ENCODE assay signal across 28 mouse cellular contexts in the genomic region with DNA sequence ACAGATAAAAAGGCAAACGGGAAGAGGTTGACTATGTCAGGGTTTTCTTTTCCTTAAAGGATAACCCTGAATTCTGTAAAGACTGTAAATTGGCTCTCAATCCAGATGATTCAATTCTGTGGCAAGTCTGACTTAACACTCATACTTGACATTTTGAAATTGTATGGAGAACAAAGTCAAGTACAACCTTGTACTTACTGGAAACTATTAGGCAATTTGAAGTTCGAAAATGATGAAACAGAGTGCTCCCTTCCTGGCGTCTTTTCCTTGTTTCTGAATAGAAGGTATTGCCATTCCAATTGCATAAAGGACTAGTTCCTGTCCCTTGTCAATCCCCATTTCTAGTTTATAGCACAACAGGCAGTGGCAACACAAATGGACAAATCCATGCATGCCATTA. TPM values are rescaled to one million over a fixed set of nuclear protein-coding genes. Genes with fewer than 3 reads are reported as not detected.
DNase-seq lines count a peak whose midpoint lies in the region; ATAC-seq and TF ChIP-seq lines count a peak whose summit lies in the region.
"Had no signal": no experiment of that assay in that cellular context is flagged by ENCODE, and none has a peak within 500 bp of the region (broad histone marks: within the 10 kb centered on the region; RNA-seq: fewer than 3 reads in every experiment).

No protein-coding gene starts in this region.

- intact Hi-C loops in gastrocnemius, postnatal 14 days (cut with DNase I; ENCODE audit: low total_unique reads), result no loop called here

- no peak overlapping the region for H3K4me3 ChIP-seq in liver, postnatal 0 days (ENCODE audit: low read depth, low read length)
- H3K4me3 ChIP-seq in midbrain, embryonic 16.5 days (ENCODE audit: low read depth, low read length), result no peak overlapping the region
- H3K4me3 ChIP-seq: embryonic facial prominence, embryonic 10.5 days; erythroblast, embryonic 14.5 days; forebrain, embryonic 15.5 days; heart, embryonic 12.5 days; hindbrain, embryonic 10.5 days; intestine, embryonic 15.5 days had no signal

- peak; percentile 51; the same call in 1 of the 2 replicates for TF ChIP-seq EP300 in liver, postnatal 0 days (IDR thresholded peaks at IDR 0.05; ENCODE audit: low read depth)

- H3K4me2 ChIP-seq in liver, postnatal 0 days (ENCODE audit: low read depth, low read length), result no peak overlapping the region
- H3K4me2 ChIP-seq in midbrain, embryonic 16.5 days (ENCODE audit: low read length), result no peak overlapping the region
- H3K4me2 ChIP-seq: forebrain, embryonic 15.5 days; heart, embryonic 12.5 days; hindbrain, embryonic 14.5 days; intestine, embryonic 15.5 days had no signal

- no peaks in the 10 kb centered on the region for H3K36me3 ChIP-seq in liver, postnatal 0 days (replicated peaks; ENCODE audit: insufficient read depth, low read length)
- no peaks in the 10 kb centered on the region for H3K36me3 ChIP-seq in midbrain, embryonic 16.5 days (ENCODE audit: control insufficient read depth, insufficient read depth, low read length)
- H3K36me3 ChIP-seq: embryonic facial prominence, embryonic 10.5 days; forebrain, embryonic 15.5 days; G1E; heart, embryonic 12.5 days; hindbrain, embryonic 10.5 days; intestine, embryonic 15.5 days had no signal

- no peaks in the 10 kb centered on the region for H3K27me3 ChIP-seq in liver, postnatal 0 days (ENCODE audit: insufficient read depth, low read length)
- no peaks in the 10 kb centered on the region for H3K27me3 ChIP-seq in midbrain, embryonic 16.5 days (ENCODE audit: control insufficient read depth, insufficient read depth, low read depth, low read length)
- H3K27me3 ChIP-seq: forebrain, embryonic 15.5 days; heart, embryonic 12.5 days; intestine, embryonic 15.5 days had no signal

- H3K9ac ChIP-seq in liver, postnatal 0 days (replicated peaks), result no peak overlapping the region
- H3K9ac ChIP-seq in midbrain, embryonic 16.5 days (ENCODE audit: low read depth, low read length), result no peak overlapping the region
- H3K9ac ChIP-seq: forebrain, embryonic 15.5 days; heart, embryonic 12.5 days; hindbrain, embryonic 14.5 days; intestine, embryonic 15.5 days had no signal

- 67% methylated on average over 3 of the region's 3 CpGs for WGBS in liver, postnatal 0 days (ENCODE audit: insufficient replicate concordance)
- WGBS in midbrain, embryonic 16.5 days, result 81% methylated on average over 3 of the region's 3 CpGs

- no peak for DNase-seq in liver, postnatal 0 days
- DNase-seq in liver, result no peak
- DNase-seq in 3T3-L1 (ENCODE audit: low read depth, low spot score), result peak; percentile 6
- peak; percentile 38 for DNase-seq in NIH3T3 (ENCODE audit: low read depth)
- no peak for DNase-seq in gastrocnemius, postnatal 14 days
- DNase-seq: adrenal gland, postnatal 10 days; B cell, adult 2 months; cerebellum, adult 2 months; cerebellum, postnatal 10 days had no signal

- ATAC-seq in liver, postnatal 0 days, result no peak
- peak; percentile 76 for ATAC-seq in granulocyte monocyte progenitor cell, adult 5-6 weeks (replicated peaks; ENCODE audit: poor library complexity, severe bottlenecking)
- no peak for ATAC-seq in midbrain, embryonic 16.5 days
- ATAC-seq: activated CD4-positive, CD25-positive, alpha-beta regulatory T cell, adult 4 months; CD4-positive, CD25-positive, alpha-beta regulatory T cell, adult 4 months; forebrain, embryonic 15.5 days; intestine, embryonic 15.5 days had no signal

- H3K27ac ChIP-seq in liver, postnatal 0 days (ENCODE audit: low read depth), result no peak overlapping the region
- no peak overlapping the region for H3K27ac ChIP-seq in midbrain, embryonic 16.5 days (ENCODE audit: low read length)
- H3K27ac ChIP-seq: embryonic facial prominence, embryonic 10.5 days; forebrain, embryonic 15.5 days; hindbrain, embryonic 10.5 days; hindbrain, embryonic 14.5 days; intestine, embryonic 15.5 days had no signal

- TF ChIP-seq CTCF in liver, postnatal 0 days (IDR thresholded peaks at IDR 0.05; ENCODE audit: low read depth), result no peak

- no peaks in the 10 kb centered on the region for H3K4me1 ChIP-seq in liver, postnatal 0 days (ENCODE audit: insufficient read depth)
- no peaks in the 10 kb centered on the region for H3K4me1 ChIP-seq in midbrain, embryonic 16.5 days (ENCODE audit: control insufficient read depth, insufficient read depth, low read length)
- H3K4me1 ChIP-seq: embryonic facial prominence, embryonic 10.5 days; forebrain, embryonic 15.5 days; hindbrain, embryonic 10.5 days; intestine, embryonic 15.5 days had no signal

- H3K9me3 ChIP-seq in liver, postnatal 0 days (ENCODE audit: low read length), result no peaks in the 10 kb centered on the region
- no peaks in the 10 kb centered on the region for H3K9me3 ChIP-seq in midbrain, embryonic 16.5 days (replicated peaks; ENCODE audit: control insufficient read depth, low read length, poor library complexity, severe bottlenecking)
- H3K9me3 ChIP-seq: embryonic facial prominence, embryonic 10.5 days; forebrain, embryonic 15.5 days; G1E; heart, embryonic 12.5 days; hindbrain, embryonic 10.5 days; intestine, embryonic 15.5 days had no signal

RNA-seq across cellular contexts. Expression of gene Retnlb, which starts 17.2 kb away (rescaled TPM):
- not detected in 2 replicates for polyA plus RNA-seq in liver, postnatal 0 days (2015; fragmentation: Nextera tagmentation; extraction: Ambion mirVana)
- not detected in 2 replicates for total RNA-seq in granulocyte monocyte progenitor cell, adult 5-6 weeks (2014; fragmentation: Nextera tagmentation)
- not detected in 2 replicates for total RNA-seq in granulocyte monocyte progenitor cell, adult 5-6 weeks (2017)
- not detected for total RNA-seq in gastrocnemius, postnatal 14 days (2021)
- polyA plus RNA-seq in midbrain, embryonic 16.5 days (2015; fragmentation: Nextera tagmentation; extraction: Ambion mirVana), result not detected in 2 replicates
- total RNA-seq: adrenal gland, postnatal 10 days; G1E; gastrocnemius, adult 8-10 months; gastrocnemius, postnatal 4 days; heart, adult 8-10 months; heart, postnatal 25 days had no signal
- polyA plus RNA-seq: activated CD4-positive, CD25-positive, alpha-beta regulatory T cell, adult 4 months; CD4-positive, CD25-positive, alpha-beta regulatory T cell, adult 4 months; cerebellum, adult 2 months; embryonic facial prominence, embryonic 10.5 days; embryonic facial prominence, embryonic 14.5 days; erythroblast, embryonic 14.5 days; forebrain, embryonic 11.5 days; forebrain, embryonic 15.5 days; G1E; heart, embryonic 12.5 days; heart, embryonic 16.5 days; hindbrain, embryonic 10.5 days; hindbrain, embryonic 14.5 days; intestine, embryonic 15.5 days had no signal

RNA-seq across cellular contexts. Expression of gene Trat1, which starts 27.6 kb away (rescaled TPM):
- not detected in 2 replicates for polyA plus RNA-seq in liver, postnatal 0 days (2015; fragmentation: Nextera tagmentation; extraction: Ambion mirVana)
- not detected in 2 replicates for total RNA-seq in granulocyte monocyte progenitor cell, adult 5-6 weeks (2014; fragmentation: Nextera tagmentation)
- 0.31 TPM in 1 of 2 replicates, not detected in the other for total RNA-seq in granulocyte monocyte progenitor cell, adult 5-6 weeks (2017)
- not detected for total RNA-seq in gastrocnemius, postnatal 14 days (2021)
- not detected in 2 replicates for polyA plus RNA-seq in midbrain, embryonic 16.5 days (2015; fragmentation: Nextera tagmentation; extraction: Ambion mirVana)
- total RNA-seq: gastrocnemius, adult 8-10 months; gastrocnemius, postnatal 4 days; heart, adult 8-10 months; heart, postnatal 25 days had no signal
- polyA plus RNA-seq: embryonic facial prominence, embryonic 10.5 days; erythroblast, embryonic 14.5 days; forebrain, embryonic 11.5 days; forebrain, embryonic 15.5 days; G1E; heart, embryonic 12.5 days; hindbrain, embryonic 10.5 days had no signal

RNA-seq across cellular contexts. Expression of gene Retnla, which starts 42.9 kb away (rescaled TPM):
- polyA plus RNA-seq in liver, postnatal 0 days (2015; fragmentation: Nextera tagmentation; extraction: Ambion mirVana), result 0.19 TPM in 1 of 2 replicates, not detected in the other
- total RNA-seq in granulocyte monocyte progenitor cell, adult 5-6 weeks (2014; fragmentation: Nextera tagmentation), result not detected in 2 replicates
- not detected in 2 replicates for total RNA-seq in granulocyte monocyte progenitor cell, adult 5-6 weeks (2017)
- 1 to 10 TPM; 2.8 to 5.6 TPM for total RNA-seq in gastrocnemius, postnatal 14 days (2021)
- polyA plus RNA-seq in midbrain, embryonic 16.5 days (2015; fragmentation: Nextera tagmentation; extraction: Ambion mirVana), result not detected in 2 replicates
- total RNA-seq: G1E; gastrocnemius, postnatal 4 days had no signal
- polyA plus RNA-seq: activated CD4-positive, CD25-positive, alpha-beta regulatory T cell, adult 4 months; CD4-positive, CD25-positive, alpha-beta regulatory T cell, adult 4 months; cerebellum, adult 2 months; embryonic facial prominence, embryonic 10.5 days; embryonic facial prominence, embryonic 14.5 days; erythroblast, embryonic 14.5 days; forebrain, embryonic 11.5 days; forebrain, embryonic 15.5 days; G1E; heart, embryonic 12.5 days; hindbrain, embryonic 10.5 days; hindbrain, embryonic 14.5 days; intestine, embryonic 15.5 days had no signal

Comparison
In these comparisons a context has a peak if more than half of its experiments do, and no peak if none do; other contexts are left out.
1. DNase-seq: peak in 3T3-L1 (single experiment) and NIH3T3 (single experiment); none in liver, postnatal 0 days (single experiment), liver (single experiment) and gastrocnemius, postnatal 14 days (single experiment).